Mouse (Mus musculus) CD4-positive, CD25-positive, alpha-beta regulatory T cell, adult 4 months (primary cell): ENCODE measurements around the gene C8a. TPM values are rescaled to one million over a fixed set of nuclear protein-coding genes. Genes with fewer than 3 reads are reported as not detected.

Source experiments
- ATAC-seq: one replicate; pipeline ENCODE4 v1.8.0; 2017
- polyA plus RNA-seq, 2 experiments: library from polyadenylated mRNA; unstranded; fragments of 100-300 nt; shearing (Covaris generic); gene quantifications; one replicate each; pipeline ENCODE4 v1.2.1; 2017

Gene C8a
- polyA plus RNA-seq: not detected

GRCm38 (mm10) chr4:104876323-104876722, at the start of gene C8a:
C8a (minus strand) TSS chr4:104876398.
- ATAC-seq: no peak

GRCm38 (mm10) chr4:104925383-104925782, 49.2 kb upstream of the C8a start:
- no peak for ATAC-seq

GRCm38 (mm10) chr4:104918017-104918416, 41.8 kb upstream of the C8a start:
- no peak for ATAC-seq

- no peak for ATAC-seq
These were observed 38.6 kb upstream of the C8a start for GRCm38 (mm10) chr4:104914711-104915247.

- ATAC-seq: no peak
These were observed 37.3 kb upstream of the C8a start, which contains the start of gene Fyb2 for GRCm38 (mm10) chr4:104913291-104914129. Fyb2 (plus strand) TSS chr4:104913456.

- no peak for ATAC-seq
These were observed 35.5 kb upstream of the C8a start for GRCm38 (mm10) chr4:104911685-104912084.

- no peak for ATAC-seq
These were observed 28.9 kb upstream of the C8a start for GRCm38 (mm10) chr4:104905049-104905448.

GRCm38 (mm10) chr4:104902836-104903235, 26.6 kb upstream of the C8a start:
- ATAC-seq: no peak

GRCm38 (mm10) chr4:104894004-104894734, 18.0 kb upstream of the C8a start:
- no peak for ATAC-seq

GRCm38 (mm10) chr4:104893588-104893987, 17.4 kb upstream of the C8a start:
- no peak for ATAC-seq

- ATAC-seq: no peak
These were observed 15.5 kb upstream of the C8a start for GRCm38 (mm10) chr4:104891708-104892107.

GRCm38 (mm10) chr4:104888499-104889262, 12.5 kb upstream of the C8a start:
- ATAC-seq: no peak

- no peak for ATAC-seq
These were observed 11.3 kb upstream of the C8a start for GRCm38 (mm10) chr4:104887486-104887885.

- no peak for ATAC-seq
These were observed 366 bp downstream of the C8a start for GRCm38 (mm10) chr4:104875832-104876231.

GRCm38 (mm10) chr4:104870196-104870595, 6.0 kb downstream of the C8a start:
- ATAC-seq: no peak

- ATAC-seq: no peak
These were observed 6.6 kb downstream of the C8a start for GRCm38 (mm10) chr4:104869581-104869980.

- ATAC-seq: no peak
These were observed 11.8 kb downstream of the C8a start for GRCm38 (mm10) chr4:104864397-104864796.

GRCm38 (mm10) chr4:104861241-104861640, 15.0 kb downstream of the C8a start:
- no peak for ATAC-seq

GRCm38 (mm10) chr4:104857823-104858222, 18.4 kb downstream of the C8a start:
- ATAC-seq: no peak

GRCm38 (mm10) chr4:104857029-104857428, 19.2 kb downstream of the C8a start, which contains the start of gene Gm17662:
Gm17662 (plus strand) TSS chr4:104857329.
- ATAC-seq: no peak

- no peak for ATAC-seq
These were observed 21.0 kb downstream of the C8a start for GRCm38 (mm10) chr4:104855216-104855615.

GRCm38 (mm10) chr4:104843546-104843945, 32.7 kb downstream of the C8a start:
- ATAC-seq: no peak

GRCm38 (mm10) chr4:104842204-104842603, 34.0 kb downstream of the C8a start:
- no peak for ATAC-seq
